Mouse (Mus musculus): ENCODE measurements at regions not wholly inside any gene's neighbourhood (a gene's known extent, or its start where the extent isn't known, plus 50 kb on each side); places are given as distances from the start of the nearest gene placed in this dataset.
"Not testable (repeated sequence)": the region's sequence is repeated elsewhere in the genome, so short reads cannot be mapped to it uniquely, and the experiment has no call there.

- TF ChIP-seq CTCF, EP300 (IDR thresholded peaks at IDR 0.05; ENCODE audit: low read depth): not testable (repeated sequence)
Measured at GRCm38 (mm10) chr13:62015424-62016167, 114.1 kb upstream of the Zfp808 start.
